Mouse (Mus musculus) hindbrain, embryonic 13.5 days (tissue): ENCODE data around the gene Cdk5rap2. TPM values are rescaled to one million over a fixed set of nuclear protein-coding genes. Genes with fewer than 3 reads are reported as not detected.

Experiments used
- ATAC-seq: fragments of 200-750 bp; cut with Nextera tagmentation; 2 replicates; pipeline ENCODE4 v1.8.0; 2017; ENCODE audit warnings: moderate TSS enrichment; ENCODE audit not compliant: low FRiP score
- H3K27ac ChIP-seq: fragments of 300-500 bp; sonication (generic); 2 replicates; pipeline ENCODE4 v1.5.1; 2015; ENCODE audit warnings: inconsistent platforms, mild to moderate bottlenecking, moderate library complexity
- H3K27me3 ChIP-seq: fragments of 300-500 bp; sonication (generic); 2 replicates; pipeline ENCODE4 v1.6.1; 2015; ENCODE audit warnings: mild to moderate bottlenecking, inconsistent platforms
- H3K36me3 ChIP-seq: fragments of 300-500 bp; sonication (generic); 2 replicates; pipeline ENCODE4 v1.6.1; 2015; ENCODE audit warnings: mild to moderate bottlenecking, inconsistent platforms
- H3K4me1 ChIP-seq: fragments of 300-500 bp; sonication (generic); replicated peaks from 2 replicates; pipeline ENCODE4 v1.6.1; 2015; ENCODE audit warnings: inconsistent platforms
- H3K4me2 ChIP-seq: fragments of 300-500 bp; sonication (generic); 2 replicates; pipeline ENCODE4 v1.6.1; 2015; ENCODE audit warnings: inconsistent platforms, mild to moderate bottlenecking, moderate library complexity
- H3K4me3 ChIP-seq: fragments of 300-500 bp; sonication (generic); 2 replicates; pipeline ENCODE4 v1.5.1; 2015; ENCODE audit warnings: mild to moderate bottlenecking, inconsistent platforms
- H3K9ac ChIP-seq: fragments of 300-500 bp; sonication (generic); 2 replicates; pipeline ENCODE4 v1.6.1; 2015; ENCODE audit warnings: mild to moderate bottlenecking, inconsistent platforms
- H3K9me3 ChIP-seq: fragments of 300-500 bp; sonication (generic); 2 replicates; pipeline ENCODE4 v1.6.1; 2016; ENCODE audit warnings: inconsistent platforms
- WGBS: fragments of 180-500 bp; shearing (Covaris S2); methylation state at CpG from one replicate; pipeline ENCODE4 v1.1.7; 2015; 5-methylcytosine and 5-hydroxymethylcytosine counted together
- polyA plus RNA-seq: library from polyadenylated mRNA; unstranded; fragments of >200 nt; fragmentation: Nextera tagmentation; extraction: Ambion mirVana; gene quantifications from 2 replicates; pipeline ENCODE4 v1.2.1, GENCODE M21; 2015

Gene Cdk5rap2
- 10.7 and 12.5 TPM in 2 replicates for polyA plus RNA-seq

DNA sequence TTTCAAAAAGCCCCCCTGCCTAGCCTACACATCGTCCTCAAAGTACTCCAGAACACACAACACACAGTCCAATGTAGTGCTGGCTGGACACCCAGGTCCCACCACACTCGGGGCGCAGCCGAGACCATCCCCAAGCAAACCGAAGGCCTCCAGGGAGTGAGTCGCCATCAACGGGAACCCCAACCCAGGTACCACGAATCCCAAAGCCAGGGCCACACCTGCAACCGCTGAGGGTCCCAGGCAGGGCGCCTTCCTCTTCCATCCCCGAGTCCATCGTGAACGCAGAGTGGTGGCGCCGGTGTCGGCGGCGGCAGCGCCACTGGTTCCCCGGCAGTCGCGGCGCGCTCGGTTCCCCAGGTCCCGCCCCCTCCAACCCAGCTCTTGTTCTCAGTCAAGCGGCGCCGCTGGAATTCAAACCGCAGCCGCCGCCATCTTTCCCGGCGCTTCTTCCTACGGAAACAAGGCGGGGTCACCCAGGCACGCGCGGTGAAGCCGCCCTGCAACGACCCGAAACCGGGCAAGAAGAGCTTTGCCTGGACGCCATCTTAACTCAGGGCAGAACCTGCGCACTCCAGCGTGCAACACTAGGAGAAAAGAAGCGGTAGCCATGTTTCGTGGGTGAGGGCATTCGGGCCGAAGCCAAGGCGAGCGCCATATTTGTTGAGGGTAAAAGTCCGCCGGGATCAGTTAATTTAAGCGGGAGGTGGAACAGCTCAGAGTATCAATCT, at the start of gene Cdk5rap2:
Gene Cdk5rap2, minus strand, starts transcription at position 450 of the 728 bp plus-strand sequence.
- Histone ChIP-seq H3K4me1 (peaks cover 42% of the 10 kb centered on the region), H3K27me3 (no peaks in the 10 kb centered on the region), H3K4me2 (peak within 1 kb of the TSS; percentile 70), H3K36me3 (0 out of 2 replicates have a peak, but pooled peaks cover under 1% of the 10 kb centered on the region), H3K9me3 (no peaks in the 10 kb centered on the region), H3K27ac (peak within 1 kb of the TSS; percentile 86), H3K9ac (peak within 1 kb of the TSS; percentile 80), H3K4me3 (peak within 1 kb of the TSS; percentile 68)
- WGBS = under 1% methylated on average over 55 of the region's 55 CpGs
- ATAC-seq = peak; percentile 97

DNA sequence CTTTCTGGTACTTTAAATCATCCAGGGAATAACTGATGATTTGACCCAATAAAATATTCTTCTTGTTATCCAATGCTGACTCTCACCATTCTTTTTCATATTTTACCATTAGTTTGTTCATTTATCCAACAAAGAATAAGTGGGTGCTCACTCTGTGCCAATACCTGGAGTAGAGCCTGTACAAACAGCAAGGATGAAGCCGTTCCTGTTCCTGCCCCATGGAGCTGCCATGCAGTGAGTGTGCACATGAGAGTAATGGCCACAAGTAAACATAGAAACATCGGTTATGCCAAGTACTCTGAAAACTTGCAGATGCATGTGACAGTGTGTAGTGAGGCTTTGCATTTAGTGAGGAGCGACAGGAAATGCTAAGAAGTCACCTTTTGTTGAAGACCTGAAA, 41.9 kb upstream of the Cdk5rap2 start:
- Histone ChIP-seq H3K27ac (no peak overlapping the region), H3K4me1 (no peaks in the 10 kb centered on the region), H3K27me3 (no peaks in the 10 kb centered on the region), H3K9me3 (no peaks in the 10 kb centered on the region), H3K4me3 (no peak overlapping the region), H3K4me2 (no peak overlapping the region), H3K36me3 (peaks cover 9% of the 10 kb centered on the region), H3K9ac (no peak overlapping the region)
- no peak for ATAC-seq
- 89% methylated on average over 3 of the region's 3 CpGs for WGBS

DNA sequence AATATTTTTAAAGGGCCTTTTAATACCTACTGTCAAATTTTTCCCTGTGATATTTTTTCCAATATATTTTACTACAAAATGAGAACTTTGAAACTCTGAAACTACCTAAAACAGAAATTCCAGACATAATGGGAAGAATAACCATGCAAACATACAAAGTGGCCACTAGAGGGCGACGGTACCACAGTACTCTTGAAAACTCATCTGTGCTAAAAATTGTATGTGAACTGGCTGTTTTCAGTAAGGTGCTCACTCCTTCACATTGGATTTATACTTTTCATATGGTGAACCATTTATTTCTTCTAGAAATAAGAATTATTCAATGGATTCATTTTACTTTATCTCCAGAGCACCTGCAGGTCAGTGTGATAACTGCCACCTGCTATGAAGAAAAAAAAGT, 41.5 kb upstream of the Cdk5rap2 start:
- Histone ChIP-seq H3K27ac (no peak overlapping the region), H3K27me3 (no peaks in the 10 kb centered on the region), H3K36me3 (peaks cover 9% of the 10 kb centered on the region), H3K9me3 (no peaks in the 10 kb centered on the region), H3K4me1 (no peaks in the 10 kb centered on the region), H3K4me2 (no peak overlapping the region), H3K9ac (no peak overlapping the region), H3K4me3 (no peak overlapping the region)
- ATAC-seq = no peak
- WGBS = 1% methylated on average over 2 of the region's 2 CpGs

DNA sequence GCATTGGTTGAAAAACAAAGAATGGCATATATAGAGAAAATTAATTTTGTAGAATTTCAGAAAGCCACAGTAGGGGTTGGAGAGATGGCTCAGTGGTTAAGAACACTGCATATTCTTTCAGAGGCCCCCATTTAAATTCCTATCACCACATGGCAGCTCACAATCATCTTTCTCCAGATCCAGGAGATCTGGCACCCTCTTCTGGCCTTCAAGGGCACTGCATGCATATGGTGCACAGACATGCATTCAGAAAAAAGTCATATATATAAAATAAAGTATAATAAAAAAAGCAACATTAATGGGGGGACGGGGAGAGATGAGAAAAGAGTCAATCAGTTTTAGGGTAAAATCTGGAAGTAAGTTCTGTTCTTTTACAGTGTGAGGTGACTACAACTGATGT, 39.4 kb upstream of the Cdk5rap2 start:
- ATAC-seq = no peak

DNA sequence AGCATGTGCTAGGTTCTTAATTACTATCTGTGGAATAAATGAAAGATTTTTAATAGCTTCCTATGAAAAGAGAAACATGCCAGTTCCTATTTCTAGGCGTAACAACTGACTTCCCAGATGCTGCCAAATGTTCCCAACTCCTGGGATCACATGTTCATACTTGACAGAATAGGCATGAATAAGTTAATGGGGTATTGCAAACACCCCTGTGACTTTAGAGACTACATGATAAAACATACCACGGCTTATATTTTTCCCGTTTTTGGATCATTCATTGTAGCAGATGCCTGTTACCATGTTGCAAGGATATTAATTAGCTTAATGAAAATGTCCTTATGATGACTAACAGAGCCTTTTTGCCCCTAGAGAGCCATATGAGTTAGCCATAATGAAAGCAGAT, 36.5 kb upstream of the Cdk5rap2 start:
- H3K36me3 ChIP-seq = no peaks in the 10 kb centered on the region
- H3K4me3 ChIP-seq = no peak overlapping the region
- no peaks in the 10 kb centered on the region for H3K4me1 ChIP-seq
- no peak overlapping the region for H3K9ac ChIP-seq
- peak; percentile 63; the same call in 1 of the 2 replicates for ATAC-seq
- H3K9me3 ChIP-seq = no peaks in the 10 kb centered on the region
- no peak overlapping the region for H3K4me2 ChIP-seq
- no peaks in the 10 kb centered on the region for H3K27me3 ChIP-seq
- 68% methylated on average over 3 of the region's 3 CpGs for WGBS
- H3K27ac ChIP-seq = no peak overlapping the region

More for the DNA sequence above, 39.4 kb upstream of the Cdk5rap2 start:
- Histone ChIP-seq H3K4me3 (no peak overlapping the region), H3K4me2 (no peak overlapping the region), H3K27ac (no peak overlapping the region), H3K9me3 (no peaks in the 10 kb centered on the region), H3K9ac (no peak overlapping the region), H3K4me1 (no peaks in the 10 kb centered on the region), H3K27me3 (no peaks in the 10 kb centered on the region), H3K36me3 (peaks cover 2% of the 10 kb centered on the region)
- WGBS = 88% methylated on average over 1 of the region's 1 CpGs

DNA sequence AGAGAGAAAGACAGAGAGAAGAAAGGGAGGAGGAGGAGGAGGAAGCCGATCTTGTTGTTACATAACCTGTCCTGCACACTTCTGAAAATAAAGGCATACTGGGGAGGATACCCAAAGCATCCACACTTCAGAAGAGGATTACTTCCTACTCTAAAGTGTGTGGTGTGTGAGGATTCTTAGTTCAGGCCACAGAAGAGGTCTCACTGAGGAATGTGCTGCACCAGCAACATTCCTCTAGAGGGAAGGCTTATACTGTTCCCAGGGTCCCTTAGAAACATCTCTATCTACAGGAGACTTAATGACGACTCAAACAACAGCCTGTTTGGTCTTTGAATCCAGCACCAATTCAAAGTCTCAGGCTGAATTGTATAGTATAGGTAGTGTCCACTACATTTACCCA, 10.0 kb upstream of the Cdk5rap2 start:
- Histone ChIP-seq H3K4me1 (no peaks in the 10 kb centered on the region), H3K27ac (no peak overlapping the region), H3K4me2 (no peak overlapping the region), H3K9ac (no peak overlapping the region), H3K27me3 (no peaks in the 10 kb centered on the region), H3K9me3 (no peaks in the 10 kb centered on the region), H3K4me3 (no peak overlapping the region), H3K36me3 (no peaks in the 10 kb centered on the region)
- ATAC-seq = no peak
- 67% methylated on average over 2 of the region's 2 CpGs for WGBS

DNA sequence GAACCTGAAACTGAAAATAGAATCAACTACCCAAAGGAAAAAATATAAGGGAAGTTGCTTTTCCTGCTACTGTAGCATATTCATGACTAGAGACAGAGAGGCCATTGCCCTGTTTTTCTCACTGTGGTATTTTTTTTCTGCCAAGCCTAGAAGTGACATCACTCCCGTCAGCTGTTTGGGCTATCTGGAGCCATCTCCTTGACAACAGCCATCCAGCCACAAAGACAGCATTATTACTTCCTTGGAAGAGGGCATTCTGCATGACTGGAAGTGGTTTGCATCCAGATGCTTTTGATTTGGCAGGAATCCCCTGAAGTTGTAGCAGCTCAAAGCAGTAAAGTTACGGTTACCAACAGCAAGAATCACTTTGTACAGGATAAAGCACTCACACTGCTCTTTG, 1.9 kb upstream of the Cdk5rap2 start:
- peak; percentile 18; the same call in 1 of the 2 replicates for ATAC-seq
- Histone ChIP-seq H3K27ac (0 out of 2 replicates have a peak overlapping the region, but pooled peaks have one; percentile 40), H3K9ac (no peak overlapping the region), H3K4me3 (no peak overlapping the region), H3K9me3 (no peaks in the 10 kb centered on the region), H3K36me3 (no peaks in the 10 kb centered on the region), H3K4me1 (peaks cover 31% of the 10 kb centered on the region), H3K4me2 (no peak overlapping the region), H3K27me3 (no peaks in the 10 kb centered on the region)
- WGBS = 24% methylated on average over 2 of the region's 2 CpGs

DNA sequence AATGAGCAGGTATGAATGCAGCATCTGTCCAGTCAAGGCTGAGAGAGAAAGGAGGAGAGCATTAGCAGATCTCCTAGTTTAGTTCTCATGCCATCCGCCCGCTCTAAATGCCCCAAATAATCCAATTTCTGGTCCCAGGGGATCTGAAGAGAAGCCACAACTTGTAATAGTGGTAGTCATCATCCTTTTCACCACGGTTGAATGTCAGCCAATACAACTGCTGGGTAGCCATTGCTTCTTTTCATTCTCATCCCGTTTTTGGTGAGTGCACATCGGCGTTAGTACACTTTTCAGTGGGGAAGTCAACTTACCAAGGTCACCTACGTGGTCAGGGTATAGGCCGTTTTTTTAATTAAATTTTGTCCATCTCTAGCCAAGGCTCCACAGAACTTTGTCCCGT, 787 bp downstream of the Cdk5rap2 start:
- Histone ChIP-seq H3K27me3 (no peaks in the 10 kb centered on the region), H3K36me3 (0 out of 2 replicates have a peak, but pooled peaks cover 2% of the 10 kb centered on the region), H3K9me3 (no peaks in the 10 kb centered on the region), H3K4me3 (peak overlapping the region; percentile 68), H3K9ac (peak overlapping the region; percentile 80), H3K4me2 (peak overlapping the region; percentile 70), H3K4me1 (peaks cover 42% of the 10 kb centered on the region), H3K27ac (peak overlapping the region; percentile 86; the same call in 1 of the 2 replicates)
- 14% methylated on average over 9 of the region's 9 CpGs for WGBS
- no peak for ATAC-seq

DNA sequence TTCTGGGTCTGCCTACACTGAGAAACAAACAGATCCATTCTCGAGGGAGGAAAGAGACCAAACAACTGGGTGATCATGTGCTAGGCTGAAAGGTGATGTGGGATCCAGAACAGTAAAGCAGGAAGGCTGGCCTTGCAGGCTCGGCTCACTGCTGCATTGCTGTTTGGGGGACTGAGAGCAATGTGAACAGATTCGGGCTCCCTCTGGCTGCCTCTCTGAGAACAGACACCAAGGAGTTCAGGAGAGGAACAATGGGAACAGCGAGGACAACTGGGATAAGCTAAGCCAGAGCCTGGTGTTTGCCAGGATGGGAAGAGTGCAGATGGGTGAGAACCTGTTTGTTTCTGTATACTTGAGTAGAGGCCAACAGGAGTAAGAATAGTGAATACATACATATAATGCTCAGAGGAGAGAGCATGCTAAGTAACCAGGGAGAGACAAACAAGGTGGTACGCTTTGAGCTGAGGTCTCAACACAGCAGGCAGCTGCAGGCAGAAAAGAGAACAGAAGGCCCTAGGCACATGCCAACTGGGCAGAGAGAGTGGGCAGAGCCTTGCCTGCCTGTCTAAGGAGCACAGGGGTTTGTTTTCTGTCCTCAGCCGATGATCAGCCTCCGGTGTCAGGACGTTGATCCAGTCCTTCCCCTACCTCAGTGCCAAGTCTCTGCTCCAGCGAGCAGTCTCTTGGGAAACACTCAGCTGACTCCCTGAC, 8.0 kb downstream of the Cdk5rap2 start:
- no peaks in the 10 kb centered on the region for H3K27me3 ChIP-seq
- 58% methylated on average over 9 of the region's 9 CpGs for WGBS
- peaks cover 35% of the 10 kb centered on the region for H3K4me1 ChIP-seq
- H3K9ac ChIP-seq = peak overlapping the region; percentile 36; the same call in 1 of the 2 replicates
- peaks cover 18% of the 10 kb centered on the region for H3K36me3 ChIP-seq
- H3K9me3 ChIP-seq = no peaks in the 10 kb centered on the region
- H3K27ac ChIP-seq = peak overlapping the region; percentile 67
- H3K4me3 ChIP-seq = no peak overlapping the region
- ATAC-seq = peak; percentile 83
- no peak overlapping the region for H3K4me2 ChIP-seq

DNA sequence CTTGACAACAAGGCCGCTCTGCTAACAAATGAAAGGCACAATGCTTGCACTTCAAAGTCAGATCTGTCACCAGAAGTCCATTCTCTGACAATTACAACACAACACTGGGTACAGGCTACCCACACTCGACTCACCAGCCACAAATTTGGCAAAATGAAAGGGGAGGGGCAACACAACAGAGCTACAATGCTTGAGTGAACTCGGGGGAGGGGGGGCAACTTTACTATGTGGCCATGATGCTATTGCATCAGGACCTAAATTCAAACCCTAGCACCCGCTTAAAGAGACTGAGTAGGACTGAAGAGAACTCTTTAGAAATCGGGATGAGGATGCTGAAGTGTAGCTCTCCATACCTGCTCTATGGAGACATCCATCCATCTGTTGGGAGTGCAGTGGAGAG, 10.8 kb downstream of the Cdk5rap2 start:
- Histone ChIP-seq H3K36me3 (peaks cover 15% of the 10 kb centered on the region), H3K9me3 (no peaks in the 10 kb centered on the region), H3K9ac (no peak overlapping the region), H3K4me3 (no peak overlapping the region), H3K4me2 (no peak overlapping the region), H3K27me3 (no peaks in the 10 kb centered on the region), H3K27ac (peak overlapping the region; percentile 56; the same call in 1 of the 2 replicates), H3K4me1 (peaks cover 23% of the 10 kb centered on the region)
- ATAC-seq = no peak
- WGBS = 79% methylated on average over 5 of the region's 5 CpGs

DNA sequence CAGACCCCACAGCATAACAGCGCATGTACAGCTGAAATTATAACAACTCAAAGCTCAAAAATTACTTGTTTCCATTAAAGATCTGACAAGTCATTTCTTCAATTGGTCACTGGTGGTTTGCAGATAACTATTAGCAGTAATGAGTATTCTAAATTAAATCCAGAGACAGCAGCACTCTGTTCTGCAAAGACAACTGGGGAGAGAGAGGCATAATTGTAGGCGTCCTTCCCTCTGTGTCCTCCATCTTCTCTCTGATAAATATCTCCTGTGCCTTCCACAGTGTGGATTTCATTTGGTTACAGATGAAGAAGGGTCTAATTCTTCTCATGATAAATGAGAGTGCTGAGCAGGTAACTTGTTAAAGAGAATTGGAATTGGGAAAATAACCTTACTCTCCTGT, 11.2 kb downstream of the Cdk5rap2 start:
- Histone ChIP-seq H3K4me2 (no peak overlapping the region), H3K27me3 (no peaks in the 10 kb centered on the region), H3K4me3 (no peak overlapping the region), H3K36me3 (peaks cover 15% of the 10 kb centered on the region), H3K27ac (peak overlapping the region; percentile 56; the same call in 1 of the 2 replicates), H3K4me1 (peaks cover 23% of the 10 kb centered on the region), H3K9ac (no peak overlapping the region), H3K9me3 (no peaks in the 10 kb centered on the region)
- 64% methylated on average over 2 of the region's 2 CpGs for WGBS
- 0 out of 2 replicates have a peak, but pooled peaks have one; percentile 30 for ATAC-seq

DNA sequence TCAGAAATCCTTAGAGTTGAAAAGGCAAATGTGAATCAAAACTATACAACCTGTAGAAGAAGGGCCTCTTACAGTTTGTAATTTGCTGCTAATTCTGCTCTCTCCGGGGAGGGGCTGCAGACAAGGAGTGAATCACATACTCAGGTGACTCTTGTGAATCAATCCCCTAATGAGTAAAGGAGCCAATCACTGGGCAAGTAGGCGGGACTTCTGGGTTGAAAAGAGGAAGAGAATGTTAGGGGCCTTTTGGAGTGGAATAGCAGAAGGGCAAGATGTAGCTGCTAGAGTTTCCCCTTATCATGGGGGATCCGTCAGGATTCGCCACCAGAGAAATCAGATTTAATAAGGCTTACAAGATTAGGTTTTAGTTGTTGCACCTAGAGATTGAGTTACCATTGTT, 12.2 kb downstream of the Cdk5rap2 start:
- Histone ChIP-seq H3K4me1 (peaks cover 23% of the 10 kb centered on the region), H3K9me3 (no peaks in the 10 kb centered on the region), H3K27me3 (no peaks in the 10 kb centered on the region), H3K27ac (peak overlapping the region; percentile 48; the same call in 1 of the 2 replicates), H3K9ac (no peak overlapping the region), H3K4me2 (no peak overlapping the region), H3K4me3 (no peak overlapping the region), H3K36me3 (peaks cover 10% of the 10 kb centered on the region)
- no peak for ATAC-seq
- 84% methylated on average over 4 of the region's 4 CpGs for WGBS
